Mouse (Mus musculus): ENCODE data around the gene Gm21988. TPM values are rescaled to one million over a fixed set of nuclear protein-coding genes. Genes with fewer than 3 reads are reported as not detected.

Gene Gm21988
- polyA plus RNA-seq, 1 experiment from 2014 or later: 15.2 TPM

DNA sequence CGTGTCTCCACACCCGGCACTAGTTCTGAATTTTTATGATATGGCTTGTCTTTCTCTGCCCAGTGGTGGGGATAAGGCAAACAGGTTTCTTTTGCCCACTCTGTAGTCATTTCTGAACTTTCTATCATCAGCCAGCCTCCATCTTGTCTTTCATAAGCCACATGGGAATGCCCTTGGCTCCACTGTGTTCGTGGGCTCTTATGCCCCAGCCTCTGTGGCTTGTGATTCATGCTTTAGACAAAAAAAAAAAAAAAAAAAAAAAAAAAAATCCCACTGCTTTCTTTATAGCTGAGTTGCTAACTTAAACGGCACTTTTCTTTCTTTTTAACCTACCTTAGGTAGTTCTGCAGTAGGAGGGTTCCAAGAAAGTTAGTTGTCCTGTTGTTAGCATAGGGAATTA lies 47.5 kb downstream of the Gm21988 start:
- Histone ChIP-seq H3K4me3 (no peak overlapping the region), H3K27me3 (replicated peaks) (no peaks in the 10 kb centered on the region), H3K9ac (no peak overlapping the region), H3K4me1 (no peaks in the 10 kb centered on the region), H3K4me2 (replicated peaks) (no peak overlapping the region), H3K36me3 (no peaks in the 10 kb centered on the region), H3K9me3 (no peaks in the 10 kb centered on the region), H3K27ac (no peak overlapping the region)
- no peak for ATAC-seq (ENCODE audit: low FRiP score, low read depth)
- WGBS: 82% methylated on average over 4 of the region's 4 CpGs

DNA sequence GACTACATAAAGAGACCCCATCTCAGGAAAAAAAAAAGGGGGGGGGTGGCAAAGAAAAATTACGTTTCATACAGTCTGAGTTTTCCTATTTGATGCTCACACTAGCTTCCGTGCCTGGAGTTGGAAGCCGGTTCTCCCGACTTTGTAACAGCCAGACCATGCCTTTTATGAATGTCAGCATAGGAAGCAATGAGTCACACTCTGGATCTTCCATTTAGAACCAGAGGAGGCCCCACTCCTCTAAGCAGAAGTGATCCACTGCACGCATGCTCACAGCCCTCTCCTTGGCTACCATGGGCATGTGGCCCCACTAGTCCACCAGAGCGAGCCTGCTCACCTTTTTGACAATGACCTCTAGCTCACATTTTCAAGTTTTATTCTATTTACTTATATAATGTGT lies 48.4 kb downstream of the Gm21988 start:
- Histone ChIP-seq H3K36me3 (no peaks in the 10 kb centered on the region), H3K4me2 (replicated peaks) (no peak overlapping the region), H3K4me1 (no peaks in the 10 kb centered on the region), H3K9ac (no peak overlapping the region), H3K9me3 (no peaks in the 10 kb centered on the region), H3K27me3 (replicated peaks) (no peaks in the 10 kb centered on the region), H3K27ac (no peak overlapping the region), H3K4me3 (no peak overlapping the region)
- 90% methylated on average over 6 of the region's 6 CpGs for WGBS
- no peak for ATAC-seq (ENCODE audit: low FRiP score, low read depth)

DNA sequence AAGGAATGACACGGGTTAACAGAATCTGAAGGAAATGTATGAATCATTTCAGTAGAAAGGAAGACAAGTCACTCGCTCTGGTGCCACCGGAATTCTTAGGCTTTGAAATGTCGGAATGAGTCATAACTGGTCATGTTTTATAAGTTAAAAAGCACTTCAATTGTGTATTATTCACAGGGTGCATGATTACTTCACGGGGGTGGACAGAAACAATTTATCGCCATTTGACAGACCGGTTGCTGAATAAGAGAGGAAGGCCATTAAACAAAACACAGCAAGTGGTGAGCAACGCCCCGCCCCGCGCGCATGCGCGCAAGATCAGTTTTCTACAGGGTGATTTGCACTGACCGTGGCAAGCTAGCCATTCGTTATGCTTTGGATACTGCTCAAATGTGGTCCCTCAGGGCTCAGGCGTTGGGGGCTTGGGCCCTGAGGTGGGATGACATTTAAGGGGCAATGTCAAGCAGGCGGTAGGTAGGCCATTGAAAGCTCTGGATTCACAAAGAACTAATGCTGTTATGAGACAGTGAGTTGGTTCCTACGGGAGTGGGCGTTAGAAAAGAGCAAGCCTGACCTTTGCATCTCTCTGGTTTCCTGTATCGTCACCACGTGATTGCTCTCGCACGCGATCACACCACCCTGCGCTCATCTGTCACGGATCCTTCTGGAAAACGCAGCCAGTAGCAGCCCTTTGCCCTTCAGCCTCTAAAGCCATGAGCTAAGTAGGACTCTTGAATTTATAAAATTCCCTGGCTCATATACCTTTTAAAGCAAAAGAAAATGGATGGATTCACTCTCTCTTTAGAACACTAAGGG lies 50.1 kb downstream of the Gm21988 start:
- H3K27ac ChIP-seq: no peak overlapping the region
- H3K9me3 ChIP-seq: no peaks in the 10 kb centered on the region
- no peak overlapping the region for H3K4me3 ChIP-seq
- H3K4me2 ChIP-seq (replicated peaks): peak overlapping the region; percentile 27; the same call in 1 of the 2 replicates
- no peaks in the 10 kb centered on the region for H3K36me3 ChIP-seq
- no peaks in the 10 kb centered on the region for H3K27me3 ChIP-seq (replicated peaks)
- H3K9ac ChIP-seq: no peak overlapping the region
- no peak for ATAC-seq (ENCODE audit: low FRiP score, low read depth)
- no peaks in the 10 kb centered on the region for H3K4me1 ChIP-seq
- 74% methylated on average over 28 of the region's 28 CpGs for WGBS

MicroRNA genes within 50 kb of the gene (microRNA counts, 519-probe panel; counts per million panel counts)
- microRNA mmu-miR-195 (342 counts per million, percentile 67 among the panel's probes with 10 or more counts), microRNA mmu-miR-497 (342 counts per million, percentile 67 among the panel's probes with 10 or more counts)

Small RNA genes lying within 50 kb of the gene (microRNA-seq; reads per million reads assigned to microRNA genes)
- gene Mir195a (161 reads per million, percentile 58 among the genes with 10 or more reads in this experiment), gene Mir497 (not detected), gene Mir497b (not detected)

Other genes starting within 250 kb of the Gm21988 start
- gene Gabarap, start 248.7 kb downstream of the Gm21988 start, polyA plus RNA-seq (2016; fragmentation: Nextera tagmentation; extraction: Ambion mirVana): 577 and 592 TPM in 2 replicates
- gene Phf23, start 244.1 kb downstream of the Gm21988 start, polyA plus RNA-seq (2016; fragmentation: Nextera tagmentation; extraction: Ambion mirVana): 89.4 and 92.5 TPM in 2 replicates
- 39.0 and 40.7 TPM in 2 replicates for gene Dvl2, start 239.2 kb downstream of the Gm21988 start, polyA plus RNA-seq (2016; fragmentation: Nextera tagmentation; extraction: Ambion mirVana)
- 59.1 and 63.7 TPM in 2 replicates for gene Acadvl, start 224.4 kb downstream of the Gm21988 start, polyA plus RNA-seq (2016; fragmentation: Nextera tagmentation; extraction: Ambion mirVana)
- 23.6 and 25.5 TPM in 2 replicates for gene Dlg4, start 222.9 kb downstream of the Gm21988 start, polyA plus RNA-seq (2016; fragmentation: Nextera tagmentation; extraction: Ambion mirVana)
- gene Asgr1, start 185.7 kb downstream of the Gm21988 start, polyA plus RNA-seq (2016; fragmentation: Nextera tagmentation; extraction: Ambion mirVana): 0.68 and 1.1 TPM in 2 replicates
- gene Asgr2, start 147.2 kb downstream of the Gm21988 start, polyA plus RNA-seq (2016; fragmentation: Nextera tagmentation; extraction: Ambion mirVana): 0.61 TPM in 1 of 2 replicates, not detected in the other
- 0.48 TPM in 1 of 2 replicates, not detected in the other for gene Mgl2, start 109.5 kb downstream of the Gm21988 start, polyA plus RNA-seq (2016; fragmentation: Nextera tagmentation; extraction: Ambion mirVana)
- gene Clec10a, start 83.6 kb downstream of the Gm21988 start, polyA plus RNA-seq (2016; fragmentation: Nextera tagmentation; extraction: Ambion mirVana): 0.37 and 0.39 TPM in 2 replicates
- gene Slc16a11, start 27.1 kb downstream of the Gm21988 start, polyA plus RNA-seq (2016; fragmentation: Nextera tagmentation; extraction: Ambion mirVana): 1.7 and 3.3 TPM in 2 replicates
- 13.6 and 16.3 TPM in 2 replicates for gene Slc16a13, start 18.8 kb downstream of the Gm21988 start, polyA plus RNA-seq (2016; fragmentation: Nextera tagmentation; extraction: Ambion mirVana)
- 6.9 TPM in 2 replicates for gene Bcl6b, start 10.0 kb downstream of the Gm21988 start, polyA plus RNA-seq (2016; fragmentation: Nextera tagmentation; extraction: Ambion mirVana)
- 169 and 183 TPM in 2 replicates for gene 0610010K14Rik, start 1.9 kb downstream of the Gm21988 start, polyA plus RNA-seq (2016; fragmentation: Nextera tagmentation; extraction: Ambion mirVana)
- gene Rnasek, start within 50 bp of the Gm21988 start, polyA plus RNA-seq (2016; fragmentation: Nextera tagmentation; extraction: Ambion mirVana): 231 and 245 TPM in 2 replicates
- gene Alox12, start 15.5 kb upstream of the Gm21988 start, polyA plus RNA-seq (2016; fragmentation: Nextera tagmentation; extraction: Ambion mirVana): 2.8 and 3.0 TPM in 2 replicates
- not detected in 2 replicates for gene Alox12e, start 82.8 kb upstream of the Gm21988 start, polyA plus RNA-seq (2016; fragmentation: Nextera tagmentation; extraction: Ambion mirVana)
- 0.13 TPM in 1 of 2 replicates, not detected in the other for gene Alox15, start 112.2 kb upstream of the Gm21988 start, polyA plus RNA-seq (2016; fragmentation: Nextera tagmentation; extraction: Ambion mirVana)
- gene Pelp1, start 170.2 kb upstream of the Gm21988 start, polyA plus RNA-seq (2016; fragmentation: Nextera tagmentation; extraction: Ambion mirVana): 37.6 and 38.2 TPM in 2 replicates
- 36.0 and 36.4 TPM in 2 replicates for gene Arrb2, start 192.8 kb upstream of the Gm21988 start, polyA plus RNA-seq (2016; fragmentation: Nextera tagmentation; extraction: Ambion mirVana)
- 35.8 and 38.8 TPM in 2 replicates for gene Med11, start 212.1 kb upstream of the Gm21988 start, polyA plus RNA-seq (2016; fragmentation: Nextera tagmentation; extraction: Ambion mirVana)
- 0.34 and 0.63 TPM in 2 replicates for gene Zmynd15, start 219.6 kb upstream of the Gm21988 start, polyA plus RNA-seq (2016; fragmentation: Nextera tagmentation; extraction: Ambion mirVana)
- 3.5 and 3.9 TPM in 2 replicates for gene Cxcl16, start 220.2 kb upstream of the Gm21988 start, polyA plus RNA-seq (2016; fragmentation: Nextera tagmentation; extraction: Ambion mirVana)